Mouse (Mus musculus): ENCODE measurements around the gene Tmem135. TPM values are rescaled to one million over a fixed set of nuclear protein-coding genes. Genes with fewer than 3 reads are reported as not detected.
A peak's percentile ranks its signal among the peaks of the same experiment; 100 is the strongest.

The Tmem135 gene
- polyA plus RNA-seq, 1 experiment, result 203 TPM

- no peaks in the 10 kb centered on the region for H3K27me3 ChIP-seq (ENCODE audit: control insufficient read depth, insufficient read depth, low read length)
- WGBS, result 54% methylated on average over 11 of the region's 11 CpGs
- no peak overlapping the region for H3K4me3 ChIP-seq (ENCODE audit: low read depth, low read length)
- TF ChIP-seq POLR2A (IDR thresholded peaks at IDR 0.05; ENCODE audit: low read depth, low read length) (no peak), CTCF (IDR thresholded peaks at IDR 0.05; ENCODE audit: extremely low read depth, insufficient read length, insufficient replicate concordance, low read depth, low read length) (no peak)
- H3K36me3 ChIP-seq (ENCODE audit: control insufficient read depth, insufficient read depth, low read length), result no peaks in the 10 kb centered on the region
- no peak overlapping the region for H3K27ac ChIP-seq (ENCODE audit: insufficient read depth, low read depth, low read length)
- peaks cover 8% of the 10 kb centered on the region; the same call in 1 of the 2 replicates for H3K4me1 ChIP-seq (ENCODE audit: control insufficient read depth, insufficient read depth, insufficient read length, low read length)
Measured at GRCm38 (mm10) chr7:89425803-89426725, 22.0 kb upstream of the Tmem135 start.

DNA sequence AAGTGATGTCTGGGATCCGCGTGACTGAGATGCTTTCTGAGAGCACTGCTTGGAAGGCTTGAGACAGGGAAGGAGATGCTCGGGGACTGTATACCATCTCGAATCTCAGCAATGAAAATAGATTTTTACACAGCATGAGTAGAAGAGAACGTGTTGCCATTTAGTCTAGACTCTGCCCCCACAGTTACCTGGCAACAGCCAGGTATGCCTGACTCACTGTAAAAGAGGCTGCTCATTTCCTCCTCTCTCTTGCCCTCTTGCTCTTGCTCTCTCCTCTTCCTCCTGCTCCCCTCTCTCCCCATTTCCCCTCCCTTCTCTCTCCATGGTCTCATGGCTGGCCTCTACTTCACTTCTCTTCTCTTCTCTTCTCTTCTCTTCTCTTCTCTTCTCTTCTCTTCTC lies 20.6 kb upstream of the Tmem135 start:
- Histone ChIP-seq H3K27me3 (ENCODE audit: control insufficient read depth, insufficient read depth, low read length) (no peaks in the 10 kb centered on the region), H3K27ac (ENCODE audit: insufficient read depth, low read depth, low read length) (no peak overlapping the region), H3K4me3 (ENCODE audit: low read depth, low read length) (no peak overlapping the region), H3K4me1 (ENCODE audit: control insufficient read depth, insufficient read depth, insufficient read length, low read length) (peaks cover 8% of the 10 kb centered on the region; the same call in 1 of the 2 replicates), H3K36me3 (ENCODE audit: control insufficient read depth, insufficient read depth, low read length) (no peaks in the 10 kb centered on the region)
- 54% methylated on average over 5 of the region's 5 CpGs for WGBS
- TF ChIP-seq CTCF (IDR thresholded peaks at IDR 0.05; ENCODE audit: extremely low read depth, insufficient read length, insufficient replicate concordance, low read depth, low read length) (no peak), POLR2A (IDR thresholded peaks at IDR 0.05; ENCODE audit: low read depth, low read length) (no peak)

DNA sequence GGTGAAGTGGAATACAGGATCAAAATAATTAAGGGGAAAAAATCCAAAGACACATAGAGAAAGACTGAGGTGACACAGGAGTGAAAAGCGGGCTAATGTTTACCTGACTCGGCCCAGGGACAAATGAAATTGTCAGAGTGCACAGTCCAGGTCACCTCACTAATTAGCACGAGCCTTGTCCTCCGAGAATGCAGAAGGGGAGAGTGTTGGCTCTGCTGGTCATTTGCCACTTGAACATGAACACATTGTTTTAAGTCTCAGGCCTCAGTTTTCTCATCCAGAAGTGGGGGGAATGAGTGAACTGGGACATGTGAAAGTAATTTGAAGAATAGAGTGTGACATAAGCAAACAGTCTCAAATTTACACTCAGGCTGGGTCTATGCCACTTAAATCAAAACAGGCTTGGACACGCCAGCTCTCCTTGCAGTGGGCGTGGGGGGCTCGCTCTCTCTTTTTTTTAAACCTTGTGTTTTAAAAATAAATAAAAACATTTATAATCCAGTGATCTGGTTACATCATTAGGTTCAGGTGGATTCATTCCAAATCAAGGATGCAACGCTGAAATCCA lies 19.8 kb upstream of the Tmem135 start:
- TF ChIP-seq CTCF (IDR thresholded peaks at IDR 0.05; ENCODE audit: extremely low read depth, insufficient read length, insufficient replicate concordance, low read depth, low read length) (no peak), POLR2A (IDR thresholded peaks at IDR 0.05; ENCODE audit: low read depth, low read length) (no peak)
- no peaks in the 10 kb centered on the region for H3K27me3 ChIP-seq (ENCODE audit: control insufficient read depth, insufficient read depth, low read length)
- peaks cover 8% of the 10 kb centered on the region; the same call in 1 of the 2 replicates for H3K4me1 ChIP-seq (ENCODE audit: control insufficient read depth, insufficient read depth, insufficient read length, low read length)
- H3K36me3 ChIP-seq (ENCODE audit: control insufficient read depth, insufficient read depth, low read length), result no peaks in the 10 kb centered on the region
- 52% methylated on average over 8 of the region's 8 CpGs for WGBS
- no peak overlapping the region for H3K4me3 ChIP-seq (ENCODE audit: low read depth, low read length)
- peak overlapping the region; percentile 62; the same call in 1 of the 2 replicates for H3K27ac ChIP-seq (ENCODE audit: insufficient read depth, low read depth, low read length)

DNA sequence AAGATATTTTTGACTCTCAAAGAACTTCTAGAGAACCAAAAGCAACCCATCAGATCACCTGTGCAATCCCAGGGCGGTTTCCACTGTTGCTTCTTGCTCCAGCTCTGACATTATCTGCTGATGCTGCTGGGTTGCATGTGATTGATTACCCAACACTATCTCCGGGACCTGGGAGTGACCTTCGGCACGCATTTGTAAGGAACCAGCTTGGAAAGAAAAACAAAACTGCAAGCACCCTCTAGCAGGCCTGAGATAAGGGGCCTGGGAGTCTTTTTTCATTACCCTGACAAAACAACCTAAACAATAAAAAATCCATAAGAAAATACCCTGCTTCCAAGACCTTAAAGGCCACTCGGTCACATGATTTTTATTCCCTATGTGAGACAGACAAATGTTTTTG lies 19.2 kb upstream of the Tmem135 start:
- Histone ChIP-seq H3K4me3 (ENCODE audit: low read depth, low read length) (no peak overlapping the region), H3K4me1 (ENCODE audit: control insufficient read depth, insufficient read depth, insufficient read length, low read length) (peaks cover 8% of the 10 kb centered on the region; the same call in 1 of the 2 replicates), H3K27me3 (ENCODE audit: control insufficient read depth, insufficient read depth, low read length) (no peaks in the 10 kb centered on the region), H3K27ac (ENCODE audit: insufficient read depth, low read depth, low read length) (no peak overlapping the region), H3K36me3 (ENCODE audit: control insufficient read depth, insufficient read depth, low read length) (no peaks in the 10 kb centered on the region)
- TF ChIP-seq POLR2A (IDR thresholded peaks at IDR 0.05; ENCODE audit: low read depth, low read length) (no peak), CTCF (IDR thresholded peaks at IDR 0.05; ENCODE audit: extremely low read depth, insufficient read length, insufficient replicate concordance, low read depth, low read length) (no peak)
- WGBS, result 24% methylated on average over 5 of the region's 5 CpGs

DNA sequence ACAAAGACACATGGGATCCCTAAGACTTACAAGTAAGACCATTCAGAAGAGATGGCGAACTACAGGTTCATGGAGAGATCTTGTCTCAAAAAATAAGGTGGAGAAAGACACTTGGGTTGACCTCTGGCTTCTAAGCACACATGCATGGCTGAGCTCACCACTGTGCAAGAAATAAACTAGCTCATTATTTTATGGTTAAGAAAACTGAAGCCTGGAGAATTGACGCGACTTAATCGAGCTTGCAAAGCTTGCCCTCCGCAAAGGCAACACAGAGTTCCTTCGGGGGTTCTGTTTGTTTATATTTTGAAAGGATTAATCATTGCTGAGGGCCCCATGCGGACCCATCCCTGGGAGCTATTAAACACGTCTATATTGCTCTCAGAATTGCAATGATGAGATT lies 18.6 kb upstream of the Tmem135 start:
- Histone ChIP-seq H3K4me3 (ENCODE audit: low read depth, low read length) (no peak overlapping the region), H3K36me3 (ENCODE audit: control insufficient read depth, insufficient read depth, low read length) (no peaks in the 10 kb centered on the region), H3K4me1 (ENCODE audit: control insufficient read depth, insufficient read depth, insufficient read length, low read length) (peaks cover 8% of the 10 kb centered on the region; the same call in 1 of the 2 replicates), H3K27me3 (ENCODE audit: control insufficient read depth, insufficient read depth, low read length) (no peaks in the 10 kb centered on the region), H3K27ac (ENCODE audit: insufficient read depth, low read depth, low read length) (no peak overlapping the region)
- 37% methylated on average over 8 of the region's 8 CpGs for WGBS
- TF ChIP-seq CTCF (IDR thresholded peaks at IDR 0.05; ENCODE audit: extremely low read depth, insufficient read length, insufficient replicate concordance, low read depth, low read length), result no peak
- no peak for TF ChIP-seq POLR2A (IDR thresholded peaks at IDR 0.05; ENCODE audit: low read depth, low read length)

DNA sequence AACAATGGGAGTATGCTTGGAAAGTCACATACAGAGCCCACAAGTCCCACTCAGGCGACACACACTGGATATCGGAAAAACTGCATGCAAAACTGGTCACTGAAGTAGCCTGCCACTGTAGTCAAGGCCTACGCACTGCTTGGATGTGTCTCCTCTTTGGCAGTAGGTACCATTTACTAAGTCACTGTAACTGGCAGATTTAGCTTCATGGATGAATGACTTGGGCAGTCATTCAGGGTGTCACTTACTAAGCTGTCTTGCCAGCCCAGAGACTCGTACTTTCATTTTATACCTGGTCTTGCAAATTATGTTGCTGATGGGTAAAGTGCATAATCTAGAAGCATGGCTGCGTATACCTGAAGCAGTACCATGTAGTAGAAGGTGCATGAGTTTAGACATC lies 17.3 kb upstream of the Tmem135 start:
- H3K36me3 ChIP-seq (ENCODE audit: control insufficient read depth, insufficient read depth, low read length), result no peaks in the 10 kb centered on the region
- no peak for TF ChIP-seq POLR2A (IDR thresholded peaks at IDR 0.05; ENCODE audit: low read depth, low read length)
- H3K4me3 ChIP-seq (ENCODE audit: low read depth, low read length), result no peak overlapping the region
- H3K27ac ChIP-seq (ENCODE audit: insufficient read depth, low read depth, low read length), result no peak overlapping the region
- H3K4me1 ChIP-seq (ENCODE audit: control insufficient read depth, insufficient read depth, insufficient read length, low read length), result peaks cover 8% of the 10 kb centered on the region; the same call in 1 of the 2 replicates
- 90% methylated on average over 5 of the region's 5 CpGs for WGBS
- H3K27me3 ChIP-seq (ENCODE audit: control insufficient read depth, insufficient read depth, low read length), result no peaks in the 10 kb centered on the region

All from small intestine, adult 2 months (tissue).